Mouse (Mus musculus) myocyte (in vitro differentiated cells): ENCODE data around the gene Fhad1. TPM values are rescaled to one million over a fixed set of nuclear protein-coding genes. Genes with fewer than 3 reads are reported as not detected.

Source experiments
- H3K27me3 ChIP-seq: one replicate; pipeline ENCODE4 v1.6.1; 2011; ENCODE audit not compliant: control insufficient read depth, insufficient read depth, insufficient read length
- H3K36me3 ChIP-seq: one replicate; pipeline ENCODE4 v1.6.1; 2011; ENCODE audit not compliant: control insufficient read depth, insufficient read depth
- H3K4me2 ChIP-seq: one replicate; pipeline ENCODE4 v1.6.1; 2011; ENCODE audit warnings: low read depth, control low read depth
- H3K4me3 ChIP-seq: one replicate; pipeline ENCODE4 v1.5.1; 2011; ENCODE audit warnings: mild to moderate bottlenecking, control low read depth, moderate library complexity
- H3K79me2 ChIP-seq: one replicate; pipeline ENCODE4 v1.6.1; 2011; ENCODE audit not compliant: control insufficient read depth, insufficient read depth
- H3ac ChIP-seq: one replicate; pipeline ENCODE4 v1.6.1; 2011; ENCODE audit not compliant: control insufficient read depth, insufficient read length
- CEBPB ChIP-seq: IDR thresholded peaks from 2 replicates; pipeline ENCODE4 v1.6.1; 2011; ENCODE audit warnings: mild to moderate bottlenecking, moderate library complexity; ENCODE audit not compliant: poor library complexity, insufficient read depth, severe bottlenecking
- E2F4 ChIP-seq: IDR thresholded peaks from one replicate; pipeline ENCODE4 v1.6.1; 2011; ENCODE audit warnings: mild to moderate bottlenecking, control low read depth, moderate library complexity; ENCODE audit not compliant: insufficient read depth
- MAX ChIP-seq: IDR thresholded peaks from one replicate; pipeline ENCODE4 v1.6.1; 2011; ENCODE audit warnings: low read depth, mild to moderate bottlenecking, control low read depth
- MYOD1 ChIP-seq, 3 experiments: IDR thresholded peaks; one replicate each; pipeline ENCODE4 v1.6.1; 2011; ENCODE audit warnings: control low read depth in 2 of 3, low read depth in 2 of 3, mild to moderate bottlenecking in 2 of 3, moderate library complexity in 1 of 3; ENCODE audit not compliant: insufficient read length in 2 of 3, control insufficient read depth in 1 of 3
- MYOG ChIP-seq, 3 experiments: IDR thresholded peaks; one replicate each; pipeline ENCODE4 v1.6.1; 2011; ENCODE audit warnings: control low read depth in 2 of 3, low read depth in 2 of 3, mild to moderate bottlenecking in 2 of 3; ENCODE audit not compliant: insufficient read length in 2 of 3, control insufficient read depth in 1 of 3, insufficient read depth in 1 of 3
- POLR2A ChIP-seq: IDR thresholded peaks from one replicate; pipeline ENCODE4 v1.6.1; 2011; ENCODE audit warnings: low read depth, mild to moderate bottlenecking, control low read depth, moderate library complexity; ENCODE audit not compliant: insufficient read length
- POLR2AphosphoS2 ChIP-seq: IDR thresholded peaks from one replicate; pipeline ENCODE4 v1.6.1; 2011; ENCODE audit warnings: low read depth, control low read depth; ENCODE audit not compliant: insufficient read length
- REST ChIP-seq: IDR thresholded peaks from one replicate; pipeline ENCODE4 v1.6.1; 2011; ENCODE audit warnings: mild to moderate bottlenecking, control low read depth, moderate library complexity; ENCODE audit not compliant: insufficient read depth, insufficient read length
- SRF ChIP-seq: IDR thresholded peaks from one replicate; pipeline ENCODE4 v1.6.1; 2011; ENCODE audit warnings: low read depth; ENCODE audit not compliant: control insufficient read depth, insufficient read length
- TCF12 ChIP-seq: IDR thresholded peaks from one replicate; pipeline ENCODE4 v1.6.1; 2011; ENCODE audit warnings: mild to moderate bottlenecking, control low read depth; ENCODE audit not compliant: poor library complexity, insufficient read depth, severe bottlenecking
- TCF3 ChIP-seq: IDR thresholded peaks from one replicate; pipeline ENCODE4 v1.6.1; 2011; ENCODE audit warnings: low read depth, control low read depth; ENCODE audit not compliant: insufficient read length
- USF1 ChIP-seq: IDR thresholded peaks from one replicate; pipeline ENCODE4 v1.6.1; 2011; ENCODE audit warnings: low read depth, mild to moderate bottlenecking, control low read depth, moderate library complexity
- polyA plus RNA-seq: library from polyadenylated mRNA; unstranded; fragments of >200 nt; fragmentation: generic; extraction: Trizol; gene quantifications from one replicate; pipeline ENCODE4 v1.2.1, GENCODE M21; 2012; ENCODE audit warnings: missing spikeins

The Fhad1 gene
- 0.17 TPM for polyA plus RNA-seq

- Histone ChIP-seq H3K4me2 (no peak within 1 kb of the TSS), H3K4me3 (no peak within 1 kb of the TSS), H3K36me3 (no peaks in the 10 kb centered on the region), H3K27me3 (peaks cover 12% of the 10 kb centered on the region), H3K79me2 (no peaks in the 10 kb centered on the region), H3ac (no peak within 1 kb of the TSS)
- TF ChIP-seq TCF3 = no peak
- TF ChIP-seq E2F4 = no peak
Measured at GRCm38 (mm10) chr4:142014659-142015608, at the start of gene Fhad1. Gene Fhad1 (minus strand): TSS chr4:142015082.

- Histone ChIP-seq H3K4me3 (no peak overlapping the region), H3ac (no peak overlapping the region), H3K79me2 (no peaks in the 10 kb centered on the region), H3K36me3 (no peaks in the 10 kb centered on the region), H3K27me3 (no peaks in the 10 kb centered on the region), H3K4me2 (no peak overlapping the region)
- no peak for TF ChIP-seq TCF3
- TF ChIP-seq MAX = no peak
- TF ChIP-seq E2F4 = no peak
- no peak for TF ChIP-seq TCF12
- TF ChIP-seq REST = no peak
- no peak for TF ChIP-seq USF1
- no peak for TF ChIP-seq POLR2A
- TF ChIP-seq MYOG (IDR thresholded peaks at IDR 0.05; ENCODE audit: control insufficient read depth in 1 of 3, insufficient read depth in 1 of 3, insufficient read length in 2 of 3, low read depth in 2 of 3) = no peak
Measured at GRCm38 (mm10) chr4:142063057-142063534, 48.2 kb upstream of the Fhad1 start.

- no peak overlapping the region for H3K4me3 ChIP-seq
- no peaks in the 10 kb centered on the region for H3K36me3 ChIP-seq
- H3K4me2 ChIP-seq = no peak overlapping the region
- H3ac ChIP-seq = no peak overlapping the region
- no peaks in the 10 kb centered on the region for H3K27me3 ChIP-seq
- TF ChIP-seq TCF12 = no peak
- no peak for TF ChIP-seq POLR2AphosphoS2
- no peak for TF ChIP-seq TCF3
- TF ChIP-seq CEBPB = no peak
- TF ChIP-seq MYOG (IDR thresholded peaks at IDR 0.05; ENCODE audit: control insufficient read depth in 1 of 3, insufficient read depth in 1 of 3, insufficient read length in 2 of 3, low read depth in 2 of 3) = no peak
- no peak for TF ChIP-seq POLR2A
- TF ChIP-seq E2F4 = no peak
- no peak for TF ChIP-seq MAX
- no peak for TF ChIP-seq REST
- H3K79me2 ChIP-seq = no peaks in the 10 kb centered on the region
Measured at GRCm38 (mm10) chr4:142061485-142062240, 46.8 kb upstream of the Fhad1 start.

GRCm38 (mm10) chr4:142060455-142061378, 45.8 kb upstream of the Fhad1 start:
- Histone ChIP-seq H3K36me3 (no peaks in the 10 kb centered on the region), H3K27me3 (no peaks in the 10 kb centered on the region), H3K79me2 (no peaks in the 10 kb centered on the region), H3ac (no peak overlapping the region), H3K4me2 (no peak overlapping the region), H3K4me3 (no peak overlapping the region)
- no peak for TF ChIP-seq MAX
- no peak for TF ChIP-seq CEBPB
- no peak for TF ChIP-seq SRF
- no peak for TF ChIP-seq MYOD1 (IDR thresholded peaks at IDR 0.05; ENCODE audit: control insufficient read depth in 1 of 3, insufficient read length in 2 of 3, low read depth in 2 of 3)
- TF ChIP-seq POLR2AphosphoS2 = no peak
- TF ChIP-seq TCF12 = no peak
- TF ChIP-seq USF1 = no peak
- TF ChIP-seq TCF3 = no peak
- TF ChIP-seq POLR2A = no peak
- TF ChIP-seq E2F4 = no peak
- TF ChIP-seq MYOG (IDR thresholded peaks at IDR 0.05; ENCODE audit: control insufficient read depth in 1 of 3, insufficient read depth in 1 of 3, insufficient read length in 2 of 3, low read depth in 2 of 3) = no peak
- no peak for TF ChIP-seq REST
